Mouse (Mus musculus) neural tube, embryonic 12.5 days (tissue): ENCODE data around the gene Bpgm. TPM values are rescaled to one million over a fixed set of nuclear protein-coding genes. Genes with fewer than 3 reads are reported as not detected.

Experiments
- ATAC-seq: fragments of 200-750 bp; cut with Nextera tagmentation; 2 replicates; pipeline ENCODE4 v1.8.0; 2017; ENCODE audit warnings: low read depth, mild to moderate bottlenecking, moderate TSS enrichment, moderate library complexity; ENCODE audit not compliant: low FRiP score
- H3K27ac ChIP-seq: fragments of 300-500 bp; sonication (generic); 2 replicates; pipeline ENCODE4 v1.5.1; 2016
- H3K27me3 ChIP-seq: fragments of 300-500 bp; sonication (generic); replicated peaks from 2 replicates; pipeline ENCODE4 v1.6.1; 2016; ENCODE audit warnings: mild to moderate bottlenecking
- H3K36me3 ChIP-seq: fragments of 300-500 bp; sonication (generic); 2 replicates; pipeline ENCODE4 v1.6.1; 2016; ENCODE audit warnings: mild to moderate bottlenecking
- H3K4me1 ChIP-seq: fragments of 300-500 bp; sonication (generic); 2 replicates; pipeline ENCODE4 v1.6.1; 2016
- H3K4me2 ChIP-seq: fragments of 300-500 bp; sonication (generic); replicated peaks from 2 replicates; pipeline ENCODE4 v1.6.1; 2016; ENCODE audit warnings: mild to moderate bottlenecking
- H3K4me3 ChIP-seq: fragments of 300-500 bp; sonication (generic); 2 replicates; pipeline ENCODE4 v1.5.1; 2016
- H3K9ac ChIP-seq: fragments of 300-500 bp; sonication (generic); 2 replicates; pipeline ENCODE4 v1.6.1; 2016; ENCODE audit warnings: mild to moderate bottlenecking
- H3K9me3 ChIP-seq: fragments of 300-500 bp; sonication (generic); 2 replicates; pipeline ENCODE4 v1.6.1; 2016; ENCODE audit warnings: mild to moderate bottlenecking
- WGBS: fragments of 180-500 bp; shearing (Covaris S2); methylation state at CpG from one replicate; pipeline ENCODE4 v1.1.7; 2016; 5-methylcytosine and 5-hydroxymethylcytosine counted together
- polyA plus RNA-seq: library from polyadenylated mRNA; unstranded; fragments of >200 nt; fragmentation: Nextera tagmentation; extraction: Ambion mirVana; gene quantifications from 2 replicates; pipeline ENCODE4 v1.2.1, GENCODE M21; 2016

The Bpgm gene
- polyA plus RNA-seq, 1 experiment from 2014 or later: 67.4 TPM

- 67% methylated on average over 1 of the region's 1 CpGs for WGBS
- H3K9ac ChIP-seq: no peak overlapping the region
- no peak for ATAC-seq
- no peaks in the 10 kb centered on the region for H3K36me3 ChIP-seq
- H3K9me3 ChIP-seq: no peaks in the 10 kb centered on the region
- H3K4me1 ChIP-seq: no peaks in the 10 kb centered on the region
- H3K4me3 ChIP-seq: no peak overlapping the region
- no peak overlapping the region for H3K27ac ChIP-seq
- no peak overlapping the region for H3K4me2 ChIP-seq
- no peaks in the 10 kb centered on the region for H3K27me3 ChIP-seq
These were observed 39.7 kb downstream of the Bpgm start for GRCm38 (mm10) chr6:34515783-34516099.

GRCm38 (mm10) chr6:34517750-34518149 is 41.7 kb downstream of the Bpgm start:
- ATAC-seq: no peak
- Histone ChIP-seq H3K36me3 (no peaks in the 10 kb centered on the region), H3K4me1 (no peaks in the 10 kb centered on the region), H3K9me3 (no peaks in the 10 kb centered on the region), H3K27ac (no peak overlapping the region), H3K27me3 (no peaks in the 10 kb centered on the region), H3K4me2 (no peak overlapping the region), H3K9ac (no peak overlapping the region), H3K4me3 (no peak overlapping the region)
- 72% methylated on average over 5 of the region's 5 CpGs for WGBS

GRCm38 (mm10) chr6:34519087-34519486 is 43.1 kb downstream of the Bpgm start:
- Histone ChIP-seq H3K4me2 (no peak overlapping the region), H3K9ac (no peak overlapping the region), H3K27ac (no peak overlapping the region), H3K4me1 (no peaks in the 10 kb centered on the region), H3K9me3 (no peaks in the 10 kb centered on the region), H3K4me3 (no peak overlapping the region), H3K36me3 (no peaks in the 10 kb centered on the region), H3K27me3 (no peaks in the 10 kb centered on the region)
- ATAC-seq: no peak
- WGBS: 77% methylated on average over 1 of the region's 1 CpGs

GRCm38 (mm10) chr6:34520491-34520890 is 44.5 kb downstream of the Bpgm start:
- Histone ChIP-seq H3K9me3 (no peaks in the 10 kb centered on the region), H3K27me3 (no peaks in the 10 kb centered on the region), H3K36me3 (no peaks in the 10 kb centered on the region), H3K27ac (no peak overlapping the region), H3K4me2 (no peak overlapping the region), H3K4me3 (no peak overlapping the region), H3K4me1 (no peaks in the 10 kb centered on the region), H3K9ac (no peak overlapping the region)
- WGBS: 88% methylated on average over 2 of the region's 2 CpGs
- no peak for ATAC-seq

- Histone ChIP-seq H3K4me1 (no peaks in the 10 kb centered on the region), H3K4me3 (no peak overlapping the region), H3K9me3 (no peaks in the 10 kb centered on the region), H3K27ac (no peak overlapping the region), H3K27me3 (no peaks in the 10 kb centered on the region), H3K4me2 (no peak overlapping the region), H3K9ac (no peak overlapping the region), H3K36me3 (no peaks in the 10 kb centered on the region)
- no peak for ATAC-seq
- WGBS: 46% methylated on average over 6 of the region's 6 CpGs
These were observed 44.9 kb downstream of the Bpgm start for GRCm38 (mm10) chr6:34520912-34521311.

- no peaks in the 10 kb centered on the region for H3K36me3 ChIP-seq
- H3K4me2 ChIP-seq: no peak overlapping the region
- 80% methylated on average over 5 of the region's 5 CpGs for WGBS
- H3K4me1 ChIP-seq: no peaks in the 10 kb centered on the region
- no peaks in the 10 kb centered on the region for H3K9me3 ChIP-seq
- H3K27me3 ChIP-seq: no peaks in the 10 kb centered on the region
- no peak overlapping the region for H3K4me3 ChIP-seq
- H3K27ac ChIP-seq: no peak overlapping the region
- no peak for ATAC-seq
- no peak overlapping the region for H3K9ac ChIP-seq
These were observed 47.5 kb downstream of the Bpgm start for GRCm38 (mm10) chr6:34523476-34523875.

- Histone ChIP-seq H3K27ac (no peak overlapping the region), H3K9ac (no peak overlapping the region), H3K4me3 (no peak overlapping the region), H3K4me2 (no peak overlapping the region), H3K27me3 (no peaks in the 10 kb centered on the region), H3K9me3 (no peaks in the 10 kb centered on the region), H3K36me3 (no peaks in the 10 kb centered on the region), H3K4me1 (no peaks in the 10 kb centered on the region)
- no peak for ATAC-seq
- 82% methylated on average over 1 of the region's 1 CpGs for WGBS
These were observed 49.5 kb downstream of the Bpgm start for GRCm38 (mm10) chr6:34525499-34525924.

GRCm38 (mm10) chr6:34525927-34526326 is 49.9 kb downstream of the Bpgm start:
- Histone ChIP-seq H3K4me2 (no peak overlapping the region), H3K36me3 (no peaks in the 10 kb centered on the region), H3K27ac (no peak overlapping the region), H3K4me3 (no peak overlapping the region), H3K27me3 (no peaks in the 10 kb centered on the region), H3K4me1 (no peaks in the 10 kb centered on the region), H3K9ac (no peak overlapping the region), H3K9me3 (no peaks in the 10 kb centered on the region)
- ATAC-seq: no peak
- 75% methylated on average over 6 of the region's 6 CpGs for WGBS

- Histone ChIP-seq H3K9me3 (no peaks in the 10 kb centered on the region), H3K27ac (no peak overlapping the region), H3K36me3 (no peaks in the 10 kb centered on the region), H3K27me3 (no peaks in the 10 kb centered on the region), H3K4me3 (no peak overlapping the region), H3K9ac (no peak overlapping the region), H3K4me1 (no peaks in the 10 kb centered on the region), H3K4me2 (no peak overlapping the region)
- no peak for ATAC-seq
- 83% methylated on average over 3 of the region's 3 CpGs for WGBS
These were observed 50.4 kb downstream of the Bpgm start for GRCm38 (mm10) chr6:34526389-34526788.

GRCm38 (mm10) chr6:34528131-34528530 is 52.1 kb downstream of the Bpgm start:
- no peaks in the 10 kb centered on the region for H3K9me3 ChIP-seq
- no peak overlapping the region for H3K9ac ChIP-seq
- H3K27ac ChIP-seq: no peak overlapping the region
- H3K4me1 ChIP-seq: no peaks in the 10 kb centered on the region
- H3K4me2 ChIP-seq: no peak overlapping the region
- no peak for ATAC-seq
- no peaks in the 10 kb centered on the region for H3K27me3 ChIP-seq
- H3K36me3 ChIP-seq: no peaks in the 10 kb centered on the region
- H3K4me3 ChIP-seq: no peak overlapping the region
- WGBS: 75% methylated on average over 2 of the region's 2 CpGs

GRCm38 (mm10) chr6:34529992-34530391 is 54.0 kb downstream of the Bpgm start:
- Histone ChIP-seq H3K9ac (no peak overlapping the region), H3K27ac (no peak overlapping the region), H3K4me1 (no peaks in the 10 kb centered on the region), H3K36me3 (no peaks in the 10 kb centered on the region), H3K4me2 (no peak overlapping the region), H3K27me3 (no peaks in the 10 kb centered on the region), H3K9me3 (no peaks in the 10 kb centered on the region), H3K4me3 (no peak overlapping the region)
- ATAC-seq: no peak
- WGBS: 68% methylated on average over 3 of the region's 3 CpGs

- Histone ChIP-seq H3K27me3 (no peaks in the 10 kb centered on the region), H3K36me3 (no peaks in the 10 kb centered on the region), H3K4me3 (no peak overlapping the region), H3K4me2 (no peak overlapping the region), H3K27ac (no peak overlapping the region), H3K9me3 (no peaks in the 10 kb centered on the region), H3K9ac (no peak overlapping the region), H3K4me1 (no peaks in the 10 kb centered on the region)
- ATAC-seq: no peak
- 91% methylated on average over 1 of the region's 1 CpGs for WGBS
These were observed 57.0 kb downstream of the Bpgm start for GRCm38 (mm10) chr6:34533055-34533454.

- Histone ChIP-seq H3K27me3 (no peaks in the 10 kb centered on the region), H3K4me1 (no peaks in the 10 kb centered on the region), H3K4me2 (no peak overlapping the region), H3K27ac (no peak overlapping the region), H3K9me3 (no peaks in the 10 kb centered on the region), H3K9ac (no peak overlapping the region), H3K36me3 (no peaks in the 10 kb centered on the region), H3K4me3 (no peak overlapping the region)
- no peak for ATAC-seq
- WGBS: 75% methylated on average over 5 of the region's 5 CpGs
These were observed 57.9 kb downstream of the Bpgm start for GRCm38 (mm10) chr6:34533896-34534295.
